Mouse (Mus musculus) heart, postnatal 14 days (tissue): ENCODE data around the gene Tspan15. TPM values are rescaled to one million over a fixed set of nuclear protein-coding genes. Genes with fewer than 3 reads are reported as not detected.

Source experiments
- DNase-seq, 2 experiments: peaks; one replicate each; pipeline ENCODE4 v3.0.0; 2021 to 2022
- intact Hi-C: fragments of 180-260 bp; cut with DNase I; formaldehyde crosslinking; loops from one replicate; pipeline ENCODE4 v1.15.1; 2025
- microRNA-seq, 2 experiments: library from miRNA; unstranded; fragments of <30 nt; microRNA quantifications; one replicate each; pipeline ENCODE4 v1.2.0; 2021 to 2022
- total RNA-seq, 2 experiments: library from RNA; stranded (reverse); gene quantifications; 2 replicates each; pipeline ENCODE4 v1.2.3; 2021

Gene Tspan15
- total RNA-seq, 2 experiments from 2014 or later: 10.6 to 11.5 TPM

- peak; percentile 12 to 36 for DNase-seq
- intact Hi-C loops: no loop called here
Measured at GRCm38 (mm10) chr10:62138040-62138439, 93.0 kb downstream of the Tspan15 start.

GRCm38 (mm10) chr10:62137150-62137549 is 93.9 kb downstream of the Tspan15 start:
- no peak for DNase-seq
- intact Hi-C loops: no loop called here

- intact Hi-C loops: no loop called here
- no peak for DNase-seq
Measured at GRCm38 (mm10) chr10:62135696-62136470, 95.2 kb downstream of the Tspan15 start.

Small RNAs within 50 kb of the gene (microRNA-seq; reads per million reads assigned to microRNA genes)
- 1.3 to 4.7 reads per million in 2 experiments for gene Mir7662

Other genes starting within 250 kb of the Tspan15 start
- not detected for gene Neurog3, start 98.2 kb downstream of the Tspan15 start, total RNA-seq
- 1 to 10 TPM in 1 of 2 experiments, under 1 TPM in 1; 0.93 to 1.1 TPM for gene Fam241b, start 87.3 kb downstream of the Tspan15 start, total RNA-seq
- gene Tacr2, start 21.2 kb upstream of the Tspan15 start, total RNA-seq: not detected
- gene Hk1, start 148.7 kb upstream of the Tspan15 start, total RNA-seq: 100 to 1,000 TPM; 120 to 132 TPM
- not detected for gene Hkdc1, start 191.2 kb upstream of the Tspan15 start, total RNA-seq
- under 1 TPM; 0.32 to 0.33 TPM for gene 4930507D05Rik, start 218.2 kb upstream of the Tspan15 start, total RNA-seq
- 10 to 100 TPM; 30.4 to 35.6 TPM for gene Supv3l1, start 218.5 kb upstream of the Tspan15 start, total RNA-seq